Mouse (Mus musculus): ENCODE results near the gene H2-T22. TPM values are rescaled to one million over a fixed set of nuclear protein-coding genes. Genes with fewer than 3 reads are reported as not detected.
A peak's percentile ranks its signal among the peaks of the same experiment; 100 is the strongest.
"Not testable (repeated sequence)": the region's sequence is repeated elsewhere in the genome, so short reads cannot be mapped to it uniquely, and the experiment has no call there.

The H2-T22 gene
- polyA plus RNA-seq, 1 experiment from 2014 or later = 19.3 TPM

- H3K36me3 ChIP-seq (ENCODE audit: control insufficient read depth, insufficient read depth, low read length) = not testable (repeated sequence)
- 69% methylated on average over 1 of the region's 1 CpGs for WGBS
Measured at GRCm38 (mm10) chr17:36058362-36058761, 15.8 kb upstream of the H2-T22 start, which contains the start of gene Gm11127. Gene Gm11127, minus strand, starts transcription at chr17:36058371.

GRCm38 (mm10) chr17:36057927-36058326 lies 15.4 kb upstream of the H2-T22 start:
- H3K36me3 ChIP-seq (ENCODE audit: control insufficient read depth, insufficient read depth, low read length); H3K9me3 ChIP-seq (ENCODE audit: control insufficient read depth, low read depth, low read length); H3K27ac ChIP-seq (ENCODE audit: low read length); H3K9ac ChIP-seq (replicated peaks; ENCODE audit: low read depth, low read length); H3K4me1 ChIP-seq (ENCODE audit: control insufficient read depth, insufficient read depth, low read length); H3K4me3 ChIP-seq (ENCODE audit: low read depth, low read length); H3K27me3 ChIP-seq (ENCODE audit: control insufficient read depth, insufficient read depth, low read length); ATAC-seq (ENCODE audit: insufficient number of reproducible peaks, insufficient read depth, low FRiP score, low read depth); H3K4me2 ChIP-seq (replicated peaks; ENCODE audit: low read depth, low read length): not testable (repeated sequence)
- 84% methylated on average over 23 of the region's 25 CpGs for WGBS

More at GRCm38 (mm10) chr17:36058362-36058761, 15.8 kb upstream of the H2-T22 start, which contains the start of gene Gm11127:
- not testable (repeated sequence) for H3K4me2 ChIP-seq (replicated peaks; ENCODE audit: low read depth, low read length); H3K4me1 ChIP-seq (ENCODE audit: control insufficient read depth, insufficient read depth, low read length); H3K9me3 ChIP-seq (ENCODE audit: control insufficient read depth, low read depth, low read length); H3K27me3 ChIP-seq (ENCODE audit: control insufficient read depth, insufficient read depth, low read length); ATAC-seq (ENCODE audit: insufficient number of reproducible peaks, insufficient read depth, low FRiP score, low read depth); H3K9ac ChIP-seq (replicated peaks; ENCODE audit: low read depth, low read length); H3K27ac ChIP-seq (ENCODE audit: low read length); H3K4me3 ChIP-seq (ENCODE audit: low read depth, low read length)

GRCm38 (mm10) chr17:36043286-36043685 lies 739 bp upstream of the H2-T22 start:
- Histone ChIP-seq H3K27ac (ENCODE audit: low read length) (no peak overlapping the region), H3K9ac (replicated peaks; ENCODE audit: low read depth, low read length) (no peak overlapping the region)

GRCm38 (mm10) chr17:36042055-36042454 lies 492 bp downstream of the H2-T22 start:
- Histone ChIP-seq H3K9ac (replicated peaks; ENCODE audit: low read depth, low read length) (peak overlapping the region; percentile 25; the same call in 1 of the 2 replicates), H3K4me2 (replicated peaks; ENCODE audit: low read depth, low read length) (peak overlapping the region; percentile 58), H3K4me3 (ENCODE audit: low read depth, low read length) (peak overlapping the region; percentile 31)
- H3K27me3 ChIP-seq (ENCODE audit: control insufficient read depth, insufficient read depth, low read length); H3K9me3 ChIP-seq (ENCODE audit: control insufficient read depth, low read depth, low read length); H3K27ac ChIP-seq (ENCODE audit: low read length); H3K4me1 ChIP-seq (ENCODE audit: control insufficient read depth, insufficient read depth, low read length); H3K36me3 ChIP-seq (ENCODE audit: control insufficient read depth, insufficient read depth, low read length): not testable (repeated sequence)
- 0% methylated on average over 19 of the region's 19 CpGs for WGBS
- ATAC-seq (ENCODE audit: insufficient number of reproducible peaks, insufficient read depth, low FRiP score, low read depth) = peak; percentile 62; the same call in 1 of the 2 replicates

More at GRCm38 (mm10) chr17:36043286-36043685, 739 bp upstream of the H2-T22 start:
- Histone ChIP-seq H3K36me3 (ENCODE audit: control insufficient read depth, insufficient read depth, low read length) (no peaks in the 10 kb centered on the region), H3K9me3 (ENCODE audit: control insufficient read depth, low read depth, low read length) (no peaks in the 10 kb centered on the region), H3K4me3 (ENCODE audit: low read depth, low read length) (peak overlapping the region; percentile 31), H3K4me1 (ENCODE audit: control insufficient read depth, insufficient read depth, low read length) (no peaks in the 10 kb centered on the region), H3K4me2 (replicated peaks; ENCODE audit: low read depth, low read length) (peak overlapping the region; percentile 58), H3K27me3 (ENCODE audit: control insufficient read depth, insufficient read depth, low read length) (no peaks in the 10 kb centered on the region)
- 79% methylated on average over 3 of the region's 3 CpGs for WGBS
- ATAC-seq (ENCODE audit: insufficient number of reproducible peaks, insufficient read depth, low FRiP score, low read depth) = no peak

- H3K36me3 ChIP-seq (ENCODE audit: control insufficient read depth, insufficient read depth, low read length); H3K4me2 ChIP-seq (replicated peaks; ENCODE audit: low read depth, low read length); H3K4me1 ChIP-seq (ENCODE audit: control insufficient read depth, insufficient read depth, low read length); H3K27me3 ChIP-seq (ENCODE audit: control insufficient read depth, insufficient read depth, low read length); ATAC-seq (ENCODE audit: insufficient number of reproducible peaks, insufficient read depth, low FRiP score, low read depth); H3K9ac ChIP-seq (replicated peaks; ENCODE audit: low read depth, low read length); H3K9me3 ChIP-seq (ENCODE audit: control insufficient read depth, low read depth, low read length); H3K4me3 ChIP-seq (ENCODE audit: low read depth, low read length); H3K27ac ChIP-seq (ENCODE audit: low read length): not testable (repeated sequence)
- WGBS = 80% methylated on average over 2 of the region's 2 CpGs
Measured at GRCm38 (mm10) chr17:36040604-36041003, 1.9 kb downstream of the H2-T22 start.

- not testable (repeated sequence) for ATAC-seq (ENCODE audit: insufficient number of reproducible peaks, insufficient read depth, low FRiP score, low read depth); H3K27ac ChIP-seq (ENCODE audit: low read length); H3K9ac ChIP-seq (replicated peaks; ENCODE audit: low read depth, low read length); H3K36me3 ChIP-seq (ENCODE audit: control insufficient read depth, insufficient read depth, low read length); H3K27me3 ChIP-seq (ENCODE audit: control insufficient read depth, insufficient read depth, low read length); H3K4me2 ChIP-seq (replicated peaks; ENCODE audit: low read depth, low read length); H3K4me3 ChIP-seq (ENCODE audit: low read depth, low read length); H3K4me1 ChIP-seq (ENCODE audit: control insufficient read depth, insufficient read depth, low read length); H3K9me3 ChIP-seq (ENCODE audit: control insufficient read depth, low read depth, low read length)
- 82% methylated on average over 13 of the region's 13 CpGs for WGBS
Measured at GRCm38 (mm10) chr17:36036126-36036525, 6.4 kb downstream of the H2-T22 start.

- not testable (repeated sequence) for ATAC-seq (ENCODE audit: insufficient number of reproducible peaks, insufficient read depth, low FRiP score, low read depth); H3K27ac ChIP-seq (ENCODE audit: low read length); H3K36me3 ChIP-seq (ENCODE audit: control insufficient read depth, insufficient read depth, low read length); H3K9me3 ChIP-seq (ENCODE audit: control insufficient read depth, low read depth, low read length); H3K4me3 ChIP-seq (ENCODE audit: low read depth, low read length); H3K4me2 ChIP-seq (replicated peaks; ENCODE audit: low read depth, low read length); H3K9ac ChIP-seq (replicated peaks; ENCODE audit: low read depth, low read length); H3K4me1 ChIP-seq (ENCODE audit: control insufficient read depth, insufficient read depth, low read length); H3K27me3 ChIP-seq (ENCODE audit: control insufficient read depth, insufficient read depth, low read length)
- 25% methylated on average over 3 of the region's 3 CpGs for WGBS
Measured at GRCm38 (mm10) chr17:36035010-36035638, 7.4 kb downstream of the H2-T22 start.

- not testable (repeated sequence) for H3K9me3 ChIP-seq (ENCODE audit: control insufficient read depth, low read depth, low read length); H3K9ac ChIP-seq (replicated peaks; ENCODE audit: low read depth, low read length); H3K4me3 ChIP-seq (ENCODE audit: low read depth, low read length); H3K27me3 ChIP-seq (ENCODE audit: control insufficient read depth, insufficient read depth, low read length); ATAC-seq (ENCODE audit: insufficient number of reproducible peaks, insufficient read depth, low FRiP score, low read depth); H3K4me2 ChIP-seq (replicated peaks; ENCODE audit: low read depth, low read length); H3K4me1 ChIP-seq (ENCODE audit: control insufficient read depth, insufficient read depth, low read length); H3K36me3 ChIP-seq (ENCODE audit: control insufficient read depth, insufficient read depth, low read length); H3K27ac ChIP-seq (ENCODE audit: low read length)
- WGBS = 40% methylated on average over 3 of the region's 3 CpGs
Measured at GRCm38 (mm10) chr17:36034524-36034923, 8.0 kb downstream of the H2-T22 start.

- H3K4me1 ChIP-seq (ENCODE audit: control insufficient read depth, insufficient read depth, low read length); H3K9ac ChIP-seq (replicated peaks; ENCODE audit: low read depth, low read length); ATAC-seq (ENCODE audit: insufficient number of reproducible peaks, insufficient read depth, low FRiP score, low read depth); H3K27me3 ChIP-seq (ENCODE audit: control insufficient read depth, insufficient read depth, low read length); H3K36me3 ChIP-seq (ENCODE audit: control insufficient read depth, insufficient read depth, low read length); H3K9me3 ChIP-seq (ENCODE audit: control insufficient read depth, low read depth, low read length); H3K27ac ChIP-seq (ENCODE audit: low read length): not testable (repeated sequence)
- Histone ChIP-seq H3K4me2 (replicated peaks; ENCODE audit: low read depth, low read length) (peak within 1 kb of the TSS; percentile 70), H3K4me3 (ENCODE audit: low read depth, low read length) (peak within 1 kb of the TSS; percentile 37)
- under 1% methylated on average over 25 of the region's 25 CpGs for WGBS
Measured at GRCm38 (mm10) chr17:36032351-36032875, 10.1 kb downstream of the H2-T22 start, which contains the start of gene H2-T23. Gene H2-T23, minus strand, starts transcription at chr17:36032855.

All from stomach, embryonic 14.5 days (tissue).